Mouse (Mus musculus): ENCODE data around the gene Fndc9.

Fndc9 gene

GRCm38 (mm10) chr11:46233966-46234365 is 1.4 kb upstream of the Fndc9 start:
- DNase-seq (ENCODE audit: low spot score), result no peak

- peak; percentile 35 for DNase-seq (ENCODE audit: low spot score)
These were observed 1.6 kb downstream of the Fndc9 start for GRCm38 (mm10) chr11:46236976-46237375.

- no peak for DNase-seq (ENCODE audit: low spot score)
These were observed 5.9 kb downstream of the Fndc9 start for GRCm38 (mm10) chr11:46241150-46241673.

GRCm38 (mm10) chr11:46241985-46242384 is 6.7 kb downstream of the Fndc9 start:
- no peak for DNase-seq (ENCODE audit: low spot score)

- no peak for DNase-seq (ENCODE audit: low spot score)
These were observed 9.6 kb downstream of the Fndc9 start for GRCm38 (mm10) chr11:46244731-46245604.

- DNase-seq (ENCODE audit: low spot score), result no peak
These were observed 10.6 kb downstream of the Fndc9 start for GRCm38 (mm10) chr11:46245926-46246325.

- DNase-seq (ENCODE audit: low spot score), result no peak
These were observed 11.1 kb downstream of the Fndc9 start for GRCm38 (mm10) chr11:46246393-46246792.

GRCm38 (mm10) chr11:46248352-46248751 is 13.0 kb downstream of the Fndc9 start:
- no peak for DNase-seq (ENCODE audit: low spot score)

- no peak for DNase-seq (ENCODE audit: low spot score)
These were observed 16.7 kb downstream of the Fndc9 start for GRCm38 (mm10) chr11:46251994-46252393.

- no peak for DNase-seq (ENCODE audit: low spot score)
These were observed 20.0 kb downstream of the Fndc9 start for GRCm38 (mm10) chr11:46255291-46255690.

GRCm38 (mm10) chr11:46258207-46258606 is 22.9 kb downstream of the Fndc9 start:
- no peak for DNase-seq (ENCODE audit: low spot score)

- no peak for DNase-seq (ENCODE audit: low spot score)
These were observed 23.4 kb downstream of the Fndc9 start for GRCm38 (mm10) chr11:46258749-46259148.

- DNase-seq (ENCODE audit: low spot score), result no peak
These were observed 27.5 kb downstream of the Fndc9 start for GRCm38 (mm10) chr11:46262854-46263253.

- no peak for DNase-seq (ENCODE audit: low spot score)
These were observed 28.0 kb downstream of the Fndc9 start for GRCm38 (mm10) chr11:46263291-46263690.

- DNase-seq (ENCODE audit: low spot score), result no peak
These were observed 29.3 kb downstream of the Fndc9 start for GRCm38 (mm10) chr11:46264584-46264983.

GRCm38 (mm10) chr11:46265031-46265786 is 29.9 kb downstream of the Fndc9 start:
- DNase-seq (ENCODE audit: low spot score), result no peak

- DNase-seq (ENCODE audit: low spot score), result peak; percentile 20
These were observed 33.7 kb downstream of the Fndc9 start for GRCm38 (mm10) chr11:46268991-46269390.

- no peak for DNase-seq (ENCODE audit: low spot score)
These were observed 34.1 kb downstream of the Fndc9 start for GRCm38 (mm10) chr11:46269391-46269790.

GRCm38 (mm10) chr11:46269893-46270292 is 34.6 kb downstream of the Fndc9 start:
- no peak for DNase-seq (ENCODE audit: low spot score)

GRCm38 (mm10) chr11:46272058-46272681 is 36.8 kb downstream of the Fndc9 start:
- no peak for DNase-seq (ENCODE audit: low spot score)

- no peak for DNase-seq (ENCODE audit: low spot score)
These were observed 38.6 kb downstream of the Fndc9 start for GRCm38 (mm10) chr11:46273969-46274368.

GRCm38 (mm10) chr11:46275302-46275701 is 40.0 kb downstream of the Fndc9 start:
- peak; percentile 58 for DNase-seq (ENCODE audit: low spot score)

All from yolk sac, embryonic 10.5 days (tissue).